Mouse (Mus musculus) heart, postnatal 36 days (tissue): Measurements from ENCODE around the gene Clk3. TPM values are rescaled to one million over a fixed set of nuclear protein-coding genes. Genes with fewer than 3 reads are reported as not detected.
A peak's percentile ranks its signal among the peaks of the same experiment; 100 is the strongest.
"Not testable (repeated sequence)": the region's sequence is repeated elsewhere in the genome, so short reads cannot be mapped to it uniquely, and the experiment has no call there.

ENCODE experiments used
- DNase-seq, 2 experiments: peaks; one replicate each; pipeline ENCODE4 v3.0.0; 2021 to 2022
- intact Hi-C: fragments of 180-260 bp; cut with DNase I; formaldehyde crosslinking; loops from one replicate; pipeline ENCODE4 v1.15.1; 2025
- total RNA-seq, 2 experiments: library from RNA; stranded (reverse); gene quantifications; 2 replicates each; pipeline ENCODE4 v1.2.3; 2021

The Clk3 gene
- total RNA-seq, 2 experiments from 2014 or later = 29.4 to 39.8 TPM

DNA sequence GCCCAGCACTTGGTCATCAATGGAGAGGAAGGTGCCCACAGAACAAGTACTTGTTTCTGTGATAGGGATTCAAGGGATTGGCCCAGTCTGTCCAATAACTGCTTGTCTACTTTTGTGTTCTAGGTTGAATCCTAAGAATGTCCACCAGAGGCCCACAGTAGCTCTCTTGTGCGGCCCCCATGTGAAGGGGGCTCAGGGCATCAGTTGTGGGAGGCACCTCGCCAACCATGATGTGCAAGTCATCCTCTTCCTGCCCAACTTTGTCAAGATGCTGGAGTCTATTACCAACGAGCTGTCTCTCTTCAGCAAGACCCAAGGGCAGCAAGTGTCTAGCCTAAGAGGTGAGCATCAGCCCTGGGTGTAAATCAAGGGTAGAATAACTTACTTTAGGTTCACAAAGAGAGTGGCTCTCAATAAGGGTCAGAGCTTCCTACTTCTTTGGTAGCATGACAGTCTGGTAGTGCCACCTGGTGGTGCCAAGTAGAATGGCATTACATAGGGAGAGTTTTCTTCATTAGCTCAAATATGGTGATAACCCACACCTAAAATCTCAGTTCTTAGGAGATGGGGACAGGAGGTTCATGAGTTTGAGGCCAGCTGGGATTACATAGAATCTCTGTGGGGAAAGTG lies 21.1 kb downstream of the Clk3 start:
- peak; percentile 53 to 65 for DNase-seq
- intact Hi-C loops = loop anchor here (1.0 to 5.0 kb wide), 3 partner anchors 42 to 202 kb away; no protein-coding TSS in a partner anchor

GRCm38 (mm10) chr9:57739863-57740262 lies 25.8 kb downstream of the Clk3 start:
- intact Hi-C loops = loop anchor here (5.0 kb wide), 1 partner anchor 38 kb away; no protein-coding TSS in a partner anchor

GRCm38 (mm10) chr9:57733606-57734005 lies 32.1 kb downstream of the Clk3 start:
- intact Hi-C loops = no loop called here

More at GRCm38 (mm10) chr9:57739863-57740262, 25.8 kb downstream of the Clk3 start:
- no peak for DNase-seq

DNA sequence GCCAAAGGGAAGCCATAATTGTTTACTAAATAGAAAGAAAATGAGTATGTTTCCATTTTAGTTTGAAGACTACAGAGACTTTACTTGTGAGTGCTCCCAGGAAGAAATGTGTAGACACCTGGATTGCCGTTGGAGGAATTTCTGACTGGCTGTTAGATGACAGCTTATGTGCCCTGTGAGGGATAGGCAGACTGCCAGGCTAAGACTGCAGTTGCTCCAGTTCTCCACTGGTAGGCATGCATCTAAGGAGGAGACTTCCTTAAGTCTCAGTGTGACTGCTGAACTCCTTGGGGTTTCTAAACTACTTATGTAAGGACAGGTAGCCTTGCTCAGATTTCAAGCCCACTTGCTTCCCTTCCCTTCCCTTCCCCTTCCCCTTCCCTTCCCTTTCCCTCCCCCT lies 37.3 kb downstream of the Clk3 start:
- intact Hi-C loops = no loop called here
- DNase-seq = no peak

More at GRCm38 (mm10) chr9:57733606-57734005, 32.1 kb downstream of the Clk3 start:
- DNase-seq = no peak

DNA sequence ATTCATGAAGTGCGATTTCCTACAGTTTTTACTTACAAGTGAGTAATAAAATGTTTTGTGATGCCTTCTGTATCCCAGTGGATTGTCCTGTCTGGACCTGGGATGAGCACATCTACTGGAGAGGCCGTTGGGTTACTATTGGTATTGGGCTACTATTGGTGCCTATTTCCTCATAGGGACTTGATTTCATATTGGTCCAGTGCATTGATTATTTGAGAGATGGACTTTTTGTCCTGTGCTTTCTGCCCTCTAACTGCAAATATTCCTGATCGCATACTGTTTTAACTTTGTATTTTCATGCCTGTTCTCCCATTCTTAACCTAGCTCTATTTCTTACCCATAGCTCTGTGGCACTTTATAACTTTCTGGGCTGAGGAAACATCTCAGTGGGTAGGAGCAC lies 41.0 kb downstream of the Clk3 start:
- DNase-seq = no peak
- intact Hi-C loops = no loop called here

DNA sequence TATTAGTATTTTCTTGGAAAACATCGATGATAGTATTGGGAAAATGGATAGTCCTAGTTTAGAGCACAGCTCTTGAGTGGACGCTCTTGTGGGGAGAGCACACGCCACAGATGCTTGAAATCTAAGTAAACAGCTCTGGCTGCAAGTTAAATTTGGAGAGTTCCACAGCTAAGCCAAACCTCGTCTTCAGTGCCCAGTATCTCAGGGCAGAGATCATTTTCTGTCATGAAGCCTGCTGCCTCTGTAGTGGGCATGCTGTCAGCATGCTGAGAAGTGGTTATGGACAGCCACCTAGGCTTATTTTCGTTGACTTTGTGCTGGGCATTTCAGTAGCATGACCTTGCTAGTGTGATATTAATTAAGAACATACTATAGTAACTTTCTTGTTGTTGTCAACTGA lies 41.9 kb downstream of the Clk3 start:
- intact Hi-C loops = no loop called here
- no peak for DNase-seq

DNA sequence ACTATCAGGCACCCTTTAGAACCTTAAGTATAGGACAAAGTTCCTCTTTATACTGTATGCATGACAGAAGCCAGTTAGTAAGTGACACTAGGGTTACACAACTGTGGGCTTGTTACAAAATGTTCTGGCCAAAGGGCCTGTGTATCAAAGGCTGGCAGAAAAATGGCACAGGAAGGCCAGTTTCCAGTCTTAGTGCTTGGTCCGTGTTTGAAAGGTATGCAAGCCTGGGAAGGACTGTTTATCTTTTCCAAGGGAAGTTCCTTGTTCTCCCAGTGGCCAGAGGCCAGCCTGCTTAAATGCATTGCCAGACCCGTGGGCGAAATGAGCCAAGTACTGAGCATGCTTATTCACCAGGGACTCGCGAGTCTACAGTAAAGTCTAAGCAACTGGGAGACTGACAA lies 42.3 kb downstream of the Clk3 start:
- intact Hi-C loops = no loop called here
- DNase-seq = peak; percentile 81 to 84

GRCm38 (mm10) chr9:57722371-57722770 lies 43.3 kb downstream of the Clk3 start:
- no peak for DNase-seq
- intact Hi-C loops = no loop called here

DNA sequence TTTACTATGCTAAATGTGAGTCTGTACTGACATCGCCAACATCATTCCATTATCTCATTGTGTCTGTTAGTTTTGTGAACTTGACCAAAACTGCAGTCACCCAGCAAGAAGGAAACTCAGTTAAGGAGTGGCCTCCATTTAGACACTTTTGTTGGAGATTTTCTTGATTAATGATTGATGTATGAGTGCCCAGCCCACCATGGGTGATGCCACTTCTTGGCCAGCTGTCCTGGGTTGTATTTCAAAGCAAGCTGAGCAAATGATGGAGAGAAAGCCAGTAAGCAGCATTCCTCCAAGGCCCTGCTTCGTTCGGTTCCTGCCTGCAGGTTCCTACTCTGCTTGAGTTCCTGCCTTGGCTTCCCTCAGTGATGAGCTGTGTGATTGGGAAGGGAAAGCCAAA lies 44.9 kb downstream of the Clk3 start:
- intact Hi-C loops = no loop called here
- DNase-seq = no peak

DNA sequence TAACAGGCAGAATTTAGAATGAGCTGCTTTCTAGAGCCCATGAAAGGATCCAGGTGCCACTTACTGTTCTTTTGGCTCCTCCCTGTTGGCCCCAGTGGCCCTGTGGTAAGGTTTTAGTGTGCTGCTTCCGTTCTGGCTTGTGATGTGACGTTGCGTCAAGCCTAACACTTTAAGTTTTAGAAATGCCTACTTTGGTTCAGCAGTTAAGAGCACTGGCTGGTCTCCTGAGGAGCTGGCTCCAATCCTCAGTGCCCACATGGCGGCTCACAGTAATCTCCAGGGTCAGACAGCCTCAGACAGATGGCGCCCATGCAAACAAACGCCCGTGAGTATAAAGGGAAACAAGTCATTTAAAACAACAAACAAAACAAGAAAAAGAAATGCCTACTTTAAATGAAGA lies 47.3 kb downstream of the Clk3 start:
- intact Hi-C loops = no loop called here

GRCm38 (mm10) chr9:57712194-57712593 lies 53.5 kb downstream of the Clk3 start:
- no peak for DNase-seq
- intact Hi-C loops = no loop called here

More for the DNA sequence above, 47.3 kb downstream of the Clk3 start:
- no peak for DNase-seq

DNA sequence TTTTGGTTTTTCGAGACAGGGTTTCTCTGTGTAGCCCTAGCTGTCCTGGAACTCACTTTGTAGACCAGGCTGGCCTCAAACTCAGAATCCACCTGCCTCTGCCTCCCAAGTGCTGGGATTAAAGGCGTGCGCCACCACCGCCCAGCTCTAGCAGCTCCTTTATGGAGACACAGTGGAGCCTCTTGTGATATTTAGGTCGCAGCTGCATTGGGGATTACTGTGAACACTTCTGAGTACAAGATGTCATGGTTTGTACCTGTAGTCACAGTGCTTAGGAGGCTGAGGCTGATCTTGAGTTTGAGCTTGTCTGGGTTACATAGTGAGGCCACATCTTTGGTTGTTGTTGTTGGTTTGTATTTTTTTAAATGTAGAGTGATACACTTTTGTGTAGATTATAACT lies 55.4 kb downstream of the Clk3 start:
- intact Hi-C loops, DNase-seq: not testable (repeated sequence)

GRCm38 (mm10) chr9:57708720-57709274 lies 56.9 kb downstream of the Clk3 start:
- no peak for DNase-seq

GRCm38 (mm10) chr9:57708068-57708719 lies 57.5 kb downstream of the Clk3 start, which contains the start of gene Edc3:
Edc3 (plus strand) TSS chr9:57708540.
- DNase-seq = peak; percentile 90
- intact Hi-C loops = loop anchor here (5.0 kb wide), 1 partner anchor 46 kb away; no protein-coding TSS in a partner anchor

More at GRCm38 (mm10) chr9:57708720-57709274, 56.9 kb downstream of the Clk3 start:
- intact Hi-C loops = loop anchor here (5.0 kb wide), 1 partner anchor 46 kb away; no protein-coding TSS in a partner anchor

GRCm38 (mm10) chr9:57706496-57706895 lies 59.2 kb downstream of the Clk3 start:
- intact Hi-C loops = loop anchor here (5.0 kb wide), 1 partner anchor 44 kb away; no protein-coding TSS in a partner anchor
- no peak for DNase-seq

Other genes with a start within 250 kb of the Clk3 start
- gene Cox5a, start 244.6 kb downstream of the Clk3 start, total RNA-seq = 1,000 to 10,000 TPM; 2,624 to 2,673 TPM
- gene Fam219b, start 228.3 kb downstream of the Clk3 start, total RNA-seq = 1 to 10 TPM; 7.2 to 8.3 TPM
- gene Mpi, start 213.1 kb downstream of the Clk3 start, total RNA-seq = 100 to 1,000 TPM; 129 to 161 TPM
- 10 to 100 TPM; 25.8 to 29.4 TPM for gene Scamp2, start 204.9 kb downstream of the Clk3 start, total RNA-seq
- gene Ulk3, start 176.4 kb downstream of the Clk3 start, total RNA-seq = 1 to 10 TPM; 7.1 to 8.2 TPM
- not detected for gene Cplx3, start 159.6 kb downstream of the Clk3 start, total RNA-seq
- gene Lman1l, start 145.1 kb downstream of the Clk3 start, total RNA-seq = not detected
- 10 to 100 TPM; 26.2 to 28.5 TPM for gene Csk, start 112.2 kb downstream of the Clk3 start, total RNA-seq
- not detected for gene Cyp1a2, start 82.2 kb downstream of the Clk3 start, total RNA-seq
- gene Cyp1a1, start 77.9 kb downstream of the Clk3 start, total RNA-seq = not detected
- 1 to 10 TPM; 5.0 to 5.2 TPM for gene Edc3, start 57.3 kb downstream of the Clk3 start, total RNA-seq
- 1 to 10 TPM; 3.6 to 4.1 TPM for gene Arid3b, start 70.9 kb upstream of the Clk3 start, total RNA-seq
- gene Ubl7, start 145.1 kb upstream of the Clk3 start, total RNA-seq = 10 to 100 TPM; 78.9 to 82.4 TPM
- 10 to 100 TPM; 20.0 to 20.8 TPM for gene Sema7a, start 174.3 kb upstream of the Clk3 start, total RNA-seq
- under 1 TPM; 0.16 to 0.22 TPM for gene Cyp11a1, start 240.6 kb upstream of the Clk3 start, total RNA-seq